Mouse (Mus musculus): ENCODE results near the gene Vmn2r25. TPM values are rescaled to one million over a fixed set of nuclear protein-coding genes. Genes with fewer than 3 reads are reported as not detected.
"Not testable (repeated sequence)": the region's sequence is repeated elsewhere in the genome, so short reads cannot be mapped to it uniquely, and the experiment has no call there.

Gene Vmn2r25
- polyA plus RNA-seq (2014; fragmentation: Nextera tagmentation; extraction: Ambion mirVana): not detected in 2 replicates

- not testable (repeated sequence) for H3K9ac ChIP-seq (ENCODE audit: low read length); H3K4me2 ChIP-seq (ENCODE audit: low read length); H3K27me3 ChIP-seq (replicated peaks; ENCODE audit: control insufficient read depth, insufficient read depth, low read length); H3K36me3 ChIP-seq (ENCODE audit: control insufficient read depth, insufficient read depth, low read length); H3K4me3 ChIP-seq (ENCODE audit: low read depth, low read length); ATAC-seq (replicated peaks; ENCODE audit: low FRiP score, low TSS enrichment, low read depth); H3K9me3 ChIP-seq (ENCODE audit: control insufficient read depth, low read length); DNase-seq (ENCODE audit: low spot score); H3K4me1 ChIP-seq (replicated peaks; ENCODE audit: control insufficient read depth, insufficient read depth, low read length); H3K27ac ChIP-seq (ENCODE audit: low read depth)
- 58% methylated on average over 2 of the region's 2 CpGs for WGBS
These were observed at the start of gene Vmn2r25 for GRCm38 (mm10) chr6:123853363-123853762. Gene Vmn2r25, minus strand, starts transcription at chr6:123853463.

- Histone ChIP-seq H3K9ac (ENCODE audit: low read length) (no peak overlapping the region), H3K27me3 (replicated peaks; ENCODE audit: control insufficient read depth, insufficient read depth, low read length) (no peaks in the 10 kb centered on the region), H3K4me1 (replicated peaks; ENCODE audit: control insufficient read depth, insufficient read depth, low read length) (no peaks in the 10 kb centered on the region), H3K4me2 (ENCODE audit: low read length) (no peak overlapping the region), H3K27ac (ENCODE audit: low read depth) (no peak overlapping the region), H3K9me3 (ENCODE audit: control insufficient read depth, low read length) (no peaks in the 10 kb centered on the region), H3K36me3 (ENCODE audit: control insufficient read depth, insufficient read depth, low read length) (no peaks in the 10 kb centered on the region), H3K4me3 (ENCODE audit: low read depth, low read length) (no peak overlapping the region)
- 83% methylated on average over 8 of the region's 8 CpGs for WGBS
- ATAC-seq (replicated peaks; ENCODE audit: low FRiP score, low TSS enrichment, low read depth): no peak
- no peak for DNase-seq (ENCODE audit: low spot score)
These were observed 33.3 kb downstream of the Vmn2r25 start for GRCm38 (mm10) chr6:123819951-123820350.

GRCm38 (mm10) chr6:123810291-123810690 lies 43.0 kb downstream of the Vmn2r25 start:
- not testable (repeated sequence) for ATAC-seq (replicated peaks; ENCODE audit: low FRiP score, low TSS enrichment, low read depth); H3K27me3 ChIP-seq (replicated peaks; ENCODE audit: control insufficient read depth, insufficient read depth, low read length)

GRCm38 (mm10) chr6:123793746-123794145 lies 59.5 kb downstream of the Vmn2r25 start:
- DNase-seq (ENCODE audit: low spot score): no peak
- WGBS: 43% methylated on average over 9 of the region's 9 CpGs
- no peaks in the 10 kb centered on the region for H3K36me3 ChIP-seq (ENCODE audit: control insufficient read depth, insufficient read depth, low read length)

More at GRCm38 (mm10) chr6:123810291-123810690, 43.0 kb downstream of the Vmn2r25 start:
- not testable (repeated sequence) for DNase-seq (ENCODE audit: low spot score); H3K9ac ChIP-seq (ENCODE audit: low read length); H3K4me1 ChIP-seq (replicated peaks; ENCODE audit: control insufficient read depth, insufficient read depth, low read length); H3K9me3 ChIP-seq (ENCODE audit: control insufficient read depth, low read length); H3K36me3 ChIP-seq (ENCODE audit: control insufficient read depth, insufficient read depth, low read length); H3K4me3 ChIP-seq (ENCODE audit: low read depth, low read length); H3K27ac ChIP-seq (ENCODE audit: low read depth); H3K4me2 ChIP-seq (ENCODE audit: low read length)

GRCm38 (mm10) chr6:123784857-123785256 lies 68.4 kb downstream of the Vmn2r25 start:
- Histone ChIP-seq H3K4me3 (ENCODE audit: low read depth, low read length) (no peak overlapping the region), H3K36me3 (ENCODE audit: control insufficient read depth, insufficient read depth, low read length) (no peaks in the 10 kb centered on the region), H3K27ac (ENCODE audit: low read depth) (no peak overlapping the region), H3K9me3 (ENCODE audit: control insufficient read depth, low read length) (no peaks in the 10 kb centered on the region), H3K4me2 (ENCODE audit: low read length) (no peak overlapping the region), H3K27me3 (replicated peaks; ENCODE audit: control insufficient read depth, insufficient read depth, low read length) (no peaks in the 10 kb centered on the region), H3K9ac (ENCODE audit: low read length) (no peak overlapping the region), H3K4me1 (replicated peaks; ENCODE audit: control insufficient read depth, insufficient read depth, low read length) (no peaks in the 10 kb centered on the region)
- WGBS: 59% methylated on average over 2 of the region's 2 CpGs
- DNase-seq (ENCODE audit: low spot score): no peak
- ATAC-seq (replicated peaks; ENCODE audit: low FRiP score, low TSS enrichment, low read depth): no peak

More at GRCm38 (mm10) chr6:123793746-123794145, 59.5 kb downstream of the Vmn2r25 start:
- Histone ChIP-seq H3K27me3 (replicated peaks; ENCODE audit: control insufficient read depth, insufficient read depth, low read length) (no peaks in the 10 kb centered on the region), H3K9ac (ENCODE audit: low read length) (no peak overlapping the region), H3K4me1 (replicated peaks; ENCODE audit: control insufficient read depth, insufficient read depth, low read length) (no peaks in the 10 kb centered on the region), H3K4me3 (ENCODE audit: low read depth, low read length) (no peak overlapping the region), H3K27ac (ENCODE audit: low read depth) (no peak overlapping the region), H3K9me3 (ENCODE audit: control insufficient read depth, low read length) (no peaks in the 10 kb centered on the region), H3K4me2 (ENCODE audit: low read length) (no peak overlapping the region)
- no peak for ATAC-seq (replicated peaks; ENCODE audit: low FRiP score, low TSS enrichment, low read depth)

- no peaks in the 10 kb centered on the region for H3K36me3 ChIP-seq (ENCODE audit: control insufficient read depth, insufficient read depth, low read length)
- no peak within 1 kb of the TSS for H3K9ac ChIP-seq (ENCODE audit: low read length)
- ATAC-seq (replicated peaks; ENCODE audit: low FRiP score, low TSS enrichment, low read depth) (no peak), DNase-seq (ENCODE audit: low spot score) (no peak)
- no peaks in the 10 kb centered on the region for H3K4me1 ChIP-seq (replicated peaks; ENCODE audit: control insufficient read depth, insufficient read depth, low read length)
- no peak within 1 kb of the TSS for H3K4me3 ChIP-seq (ENCODE audit: low read depth, low read length)
- H3K27ac ChIP-seq (ENCODE audit: low read depth): no peak within 1 kb of the TSS
- H3K4me2 ChIP-seq (ENCODE audit: low read length): no peak within 1 kb of the TSS
- no peaks in the 10 kb centered on the region for H3K9me3 ChIP-seq (ENCODE audit: control insufficient read depth, low read length)
- no peaks in the 10 kb centered on the region for H3K27me3 ChIP-seq (replicated peaks; ENCODE audit: control insufficient read depth, insufficient read depth, low read length)
- WGBS: 84% methylated on average over 1 of the region's 1 CpGs
These were observed 74.7 kb downstream of the Vmn2r25 start, which contains the start of gene Vmn2r24 for GRCm38 (mm10) chr6:123778579-123778978. Gene Vmn2r24, plus strand, starts transcription at chr6:123778879.

Other genes starting within 250 kb of the Vmn2r25 start
- gene Vmn2r22, start 202.7 kb downstream of the Vmn2r25 start, polyA plus RNA-seq (2014; fragmentation: Nextera tagmentation; extraction: Ambion mirVana): not detected in 2 replicates
- not detected in 2 replicates for gene Vmn2r23, start 150.8 kb downstream of the Vmn2r25 start, polyA plus RNA-seq (2014; fragmentation: Nextera tagmentation; extraction: Ambion mirVana)
- not detected in 2 replicates for gene Vmn2r24, start 74.6 kb downstream of the Vmn2r25 start, polyA plus RNA-seq (2014; fragmentation: Nextera tagmentation; extraction: Ambion mirVana)
- gene Vmn2r26, start 171.1 kb upstream of the Vmn2r25 start, polyA plus RNA-seq (2014; fragmentation: Nextera tagmentation; extraction: Ambion mirVana): 0.03 TPM in 1 of 2 replicates, not detected in the other

Measured in intestine, embryonic 14.5 days (tissue).